Mouse (Mus musculus) intestine, embryonic 16.5 days (tissue): ENCODE data around the gene Lingo4. TPM values are rescaled to one million over a fixed set of nuclear protein-coding genes. Genes with fewer than 3 reads are reported as not detected.
A peak's percentile ranks its signal among the peaks of the same experiment; 100 is the strongest.

ENCODE experiments used
- ATAC-seq: fragments of 200-750 bp; cut with Nextera tagmentation; 2 replicates; pipeline ENCODE4 v1.8.0; 2017; ENCODE audit warnings: moderate TSS enrichment, moderate library complexity
- H3K27ac ChIP-seq: fragments of 300-500 bp; sonication (generic); 2 replicates; pipeline ENCODE4 v1.5.1; 2014; ENCODE audit warnings: mild to moderate bottlenecking, low read length
- H3K27me3 ChIP-seq: fragments of 300-500 bp; sonication (generic); replicated peaks from 2 replicates; pipeline ENCODE4 v1.6.1; 2014; ENCODE audit warnings: low read length, control low read depth, mixed read lengths; ENCODE audit not compliant: control insufficient read depth, insufficient read depth
- H3K36me3 ChIP-seq: fragments of 300-500 bp; sonication (generic); 2 replicates; pipeline ENCODE4 v1.6.1; 2014; ENCODE audit warnings: low read length, control low read depth; ENCODE audit not compliant: control insufficient read depth, insufficient read depth
- H3K4me1 ChIP-seq: fragments of 300-500 bp; sonication (generic); 2 replicates; pipeline ENCODE4 v1.6.1; 2014; ENCODE audit warnings: low read length, control low read depth, mixed read lengths; ENCODE audit not compliant: control insufficient read depth, insufficient read depth
- H3K4me2 ChIP-seq: fragments of 300-500 bp; sonication (generic); 2 replicates; pipeline ENCODE4 v1.6.1; 2014; ENCODE audit warnings: low read depth, low read length, control low read depth
- H3K4me3 ChIP-seq: fragments of 300-500 bp; sonication (generic); 2 replicates; pipeline ENCODE4 v1.5.1; 2014; ENCODE audit warnings: mild to moderate bottlenecking, low read length
- H3K9ac ChIP-seq: fragments of 300-500 bp; sonication (generic); 2 replicates; pipeline ENCODE4 v1.6.1; 2014; ENCODE audit warnings: low read depth, low read length
- H3K9me3 ChIP-seq: fragments of 300-500 bp; sonication (generic); 2 replicates; pipeline ENCODE4 v1.6.1; 2016; ENCODE audit warnings: low read length, control low read depth; ENCODE audit not compliant: control insufficient read depth
- whole genome bisulfite sequencing: fragments of 180-500 bp; shearing (Covaris S2); extraction: QIAGEN DNeasy Blood & Tissue Kit; methylation state at CpG from one replicate; pipeline ENCODE4 v1.1.7; 2014; 5-methylcytosine and 5-hydroxymethylcytosine counted together
- polyA plus RNA-seq: library from polyadenylated mRNA; unstranded; fragments of >200 nt; fragmentation: Nextera tagmentation; extraction: Ambion mirVana; gene quantifications from 2 replicates; pipeline ENCODE4 v1.2.1, GENCODE M21; 2015

The Lingo4 gene
- polyA plus RNA-seq: 0.48 and 0.54 TPM in 2 replicates

- Histone ChIP-seq H3K27ac (no peak within 1 kb of the TSS), H3K4me2 (peak within 1 kb of the TSS; percentile 41), H3K9me3 (no peaks in the 10 kb centered on the region), H3K27me3 (peaks cover 16% of the 10 kb centered on the region; the same call in 1 of the 2 replicates), H3K36me3 (no peaks in the 10 kb centered on the region), H3K4me3 (peak within 1 kb of the TSS; percentile 22), H3K9ac (peak within 1 kb of the TSS; percentile 36; the same call in 1 of the 2 replicates), H3K4me1 (peaks cover 9% of the 10 kb centered on the region; the same call in 1 of the 2 replicates)
- no peak for ATAC-seq
- WGBS: 71% methylated on average over 6 of the region's 6 CpGs
Measured at GRCm38 (mm10) chr3:94398217-94398616, at the start of gene Lingo4. TSS of gene Lingo4 (plus strand) at chr3:94398517.

- peaks cover 4% of the 10 kb centered on the region; the same call in 1 of the 2 replicates for H3K27me3 ChIP-seq
- H3K9ac ChIP-seq: no peak overlapping the region
- WGBS: 3% methylated on average over 1 of the region's 1 CpGs
- no peak for ATAC-seq
- no peaks in the 10 kb centered on the region for H3K9me3 ChIP-seq
- H3K4me2 ChIP-seq: no peak overlapping the region
- H3K4me1 ChIP-seq: peaks cover 5% of the 10 kb centered on the region
- no peak overlapping the region for H3K27ac ChIP-seq
- H3K4me3 ChIP-seq: no peak overlapping the region
- no peaks in the 10 kb centered on the region for H3K36me3 ChIP-seq
Measured at GRCm38 (mm10) chr3:94360812-94361211, 37.5 kb upstream of the Lingo4 start.

- H3K4me3 ChIP-seq: peak within 1 kb of the TSS; percentile 60
- no peaks in the 10 kb centered on the region for H3K36me3 ChIP-seq
- H3K9me3 ChIP-seq: no peaks in the 10 kb centered on the region
- H3K27ac ChIP-seq: no peak within 1 kb of the TSS
- peaks cover 4% of the 10 kb centered on the region; the same call in 1 of the 2 replicates for H3K27me3 ChIP-seq
- H3K4me1 ChIP-seq: peaks cover 5% of the 10 kb centered on the region
- 53% methylated on average over 7 of the region's 7 CpGs for WGBS
- H3K4me2 ChIP-seq: peak within 1 kb of the TSS; percentile 93
- no peak for ATAC-seq
- H3K9ac ChIP-seq: peak within 1 kb of the TSS; percentile 82
Measured at GRCm38 (mm10) chr3:94362138-94362537, 36.2 kb upstream of the Lingo4 start, which contains the start of gene C2cd4d. TSS of gene C2cd4d (plus strand) at chr3:94362438.

GRCm38 (mm10) chr3:94363291-94364153 is 34.8 kb upstream of the Lingo4 start:
- peak overlapping the region; percentile 60 for H3K4me3 ChIP-seq
- no peaks in the 10 kb centered on the region for H3K9me3 ChIP-seq
- peak overlapping the region; percentile 93 for H3K4me2 ChIP-seq
- H3K4me1 ChIP-seq: peaks cover 7% of the 10 kb centered on the region
- ATAC-seq: peak; percentile 63
- 6% methylated on average over 88 of the region's 97 CpGs for WGBS
- no peak overlapping the region for H3K27ac ChIP-seq
- peaks cover 4% of the 10 kb centered on the region; the same call in 1 of the 2 replicates for H3K27me3 ChIP-seq
- no peaks in the 10 kb centered on the region for H3K36me3 ChIP-seq
- H3K9ac ChIP-seq: peak overlapping the region; percentile 82

- peak; percentile 27 for ATAC-seq
- H3K4me2 ChIP-seq: peak overlapping the region; percentile 93
- H3K4me1 ChIP-seq: peaks cover 7% of the 10 kb centered on the region
- H3K27me3 ChIP-seq: peaks cover 4% of the 10 kb centered on the region; the same call in 1 of the 2 replicates
- peak overlapping the region; percentile 82 for H3K9ac ChIP-seq
- WGBS: 4% methylated on average over 23 of the region's 23 CpGs
- no peaks in the 10 kb centered on the region for H3K36me3 ChIP-seq
- H3K4me3 ChIP-seq: peak overlapping the region; percentile 60
- H3K9me3 ChIP-seq: no peaks in the 10 kb centered on the region
- H3K27ac ChIP-seq: no peak overlapping the region
Measured at GRCm38 (mm10) chr3:94364154-94364526, 34.2 kb upstream of the Lingo4 start.

GRCm38 (mm10) chr3:94366761-94367160 is 31.6 kb upstream of the Lingo4 start:
- 15% methylated on average over 3 of the region's 3 CpGs for WGBS

GRCm38 (mm10) chr3:94367511-94367910 is 30.8 kb upstream of the Lingo4 start:
- peaks cover 17% of the 10 kb centered on the region for H3K4me1 ChIP-seq
- 62% methylated on average over 6 of the region's 6 CpGs for WGBS
- no peak overlapping the region for H3K4me3 ChIP-seq
- H3K4me2 ChIP-seq: no peak overlapping the region
- H3K27me3 ChIP-seq: peaks cover 4% of the 10 kb centered on the region; the same call in 1 of the 2 replicates
- no peaks in the 10 kb centered on the region for H3K36me3 ChIP-seq
- no peak for ATAC-seq
- H3K9me3 ChIP-seq: no peaks in the 10 kb centered on the region
- H3K27ac ChIP-seq: peak overlapping the region; percentile 9; the same call in 1 of the 2 replicates
- no peak overlapping the region for H3K9ac ChIP-seq

More at GRCm38 (mm10) chr3:94366761-94367160, 31.6 kb upstream of the Lingo4 start:
- H3K27ac ChIP-seq: 0 out of 2 replicates have a peak overlapping the region, but pooled peaks have one; percentile 9
- no peak overlapping the region for H3K4me3 ChIP-seq
- ATAC-seq: peak; percentile 55
- no peaks in the 10 kb centered on the region for H3K9me3 ChIP-seq
- no peak overlapping the region for H3K9ac ChIP-seq
- H3K4me2 ChIP-seq: no peak overlapping the region
- no peaks in the 10 kb centered on the region for H3K36me3 ChIP-seq
- peaks cover 4% of the 10 kb centered on the region; the same call in 1 of the 2 replicates for H3K27me3 ChIP-seq
- peaks cover 12% of the 10 kb centered on the region for H3K4me1 ChIP-seq

GRCm38 (mm10) chr3:94368631-94369030 is 29.7 kb upstream of the Lingo4 start:
- no peaks in the 10 kb centered on the region for H3K9me3 ChIP-seq
- 67% methylated on average over 6 of the region's 6 CpGs for WGBS
- H3K4me3 ChIP-seq: no peak overlapping the region
- H3K9ac ChIP-seq: no peak overlapping the region
- no peak overlapping the region for H3K4me2 ChIP-seq
- H3K36me3 ChIP-seq: no peaks in the 10 kb centered on the region
- no peak for ATAC-seq
- no peak overlapping the region for H3K27ac ChIP-seq
- 0 out of 2 replicates have a peak, but pooled peaks cover 4% of the 10 kb centered on the region for H3K27me3 ChIP-seq
- peaks cover 19% of the 10 kb centered on the region for H3K4me1 ChIP-seq

GRCm38 (mm10) chr3:94369709-94370108 is 28.6 kb upstream of the Lingo4 start:
- H3K9me3 ChIP-seq: no peaks in the 10 kb centered on the region
- no peak for ATAC-seq
- no peak overlapping the region for H3K4me2 ChIP-seq
- H3K27ac ChIP-seq: no peak overlapping the region
- WGBS: 52% methylated on average over 2 of the region's 2 CpGs
- H3K27me3 ChIP-seq: 0 out of 2 replicates have a peak, but pooled peaks cover under 1% of the 10 kb centered on the region
- peaks cover 28% of the 10 kb centered on the region for H3K4me1 ChIP-seq
- no peaks in the 10 kb centered on the region for H3K36me3 ChIP-seq
- no peak overlapping the region for H3K4me3 ChIP-seq
- no peak overlapping the region for H3K9ac ChIP-seq
